Mouse (Mus musculus) lung, postnatal 0 days (tissue): ENCODE data around the gene 1700029H14Rik.

Experiments used
- CTCF ChIP-seq: IDR thresholded peaks from 2 replicates; pipeline ENCODE4 v1.5.1; 2016; ENCODE audit warnings: antibody characterized with exemption, mild to moderate bottlenecking
- EP300 ChIP-seq: IDR thresholded peaks from 2 replicates; pipeline ENCODE4 v1.6.1; 2016; ENCODE audit warnings: antibody characterized with exemption, mild to moderate bottlenecking, control low read depth

- TF ChIP-seq EP300 (no peak), CTCF (no peak)
These were observed 44.9 kb downstream of the 1700029H14Rik start for GRCm38 (mm10) chr8:13517284-13517781.
